Mouse (Mus musculus): ENCODE data around the gene Tas2r135.

The Tas2r135 gene

GRCm38 (mm10) chr6:42405134-42405533 is at the start of gene Tas2r135:
Tas2r135 (plus strand) TSS chr6:42405434.
- no peak for DNase-seq (ENCODE audit: low spot score in 2 of 2)

DNA sequence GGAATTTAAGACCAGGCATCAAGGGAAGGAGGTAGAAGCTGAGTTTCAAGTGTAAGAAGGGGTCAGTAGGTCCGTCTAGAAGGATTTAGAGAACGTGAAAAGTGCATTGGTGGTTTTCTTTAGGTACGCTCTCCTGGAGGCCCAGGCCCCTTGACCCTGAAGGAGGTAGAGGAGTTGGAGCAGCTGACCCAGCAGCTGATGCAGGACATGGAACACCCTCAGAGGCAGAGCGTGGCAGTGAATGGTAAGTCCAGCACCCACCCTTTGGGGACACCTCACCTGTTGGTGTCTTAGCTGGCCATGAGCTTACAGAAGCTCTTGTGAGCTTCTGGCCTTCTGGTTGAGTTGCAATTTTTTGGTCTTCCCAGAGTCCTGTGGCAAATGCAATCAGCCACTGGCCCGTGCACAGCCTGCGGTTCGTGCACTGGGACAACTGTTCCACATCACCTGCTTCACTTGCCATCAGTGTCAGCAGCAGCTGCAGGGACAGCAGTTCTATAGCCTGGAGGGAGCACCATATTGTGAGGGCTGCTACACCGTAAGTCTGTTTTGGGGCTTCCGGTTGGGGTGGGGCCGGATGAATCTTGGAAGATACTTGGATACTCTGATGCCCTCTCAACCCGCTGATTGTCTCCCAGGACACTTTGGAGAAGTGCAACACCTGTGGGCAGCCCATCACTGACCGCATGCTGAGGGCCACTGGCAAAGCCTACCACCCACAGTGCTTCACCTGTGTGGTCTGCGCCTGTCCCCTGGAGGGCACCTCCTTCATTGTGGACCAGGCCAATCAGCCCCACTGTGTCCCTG is 49.2 kb upstream of the Tas2r135 start:
- no peak for DNase-seq (ENCODE audit: low spot score in 2 of 2)

DNA sequence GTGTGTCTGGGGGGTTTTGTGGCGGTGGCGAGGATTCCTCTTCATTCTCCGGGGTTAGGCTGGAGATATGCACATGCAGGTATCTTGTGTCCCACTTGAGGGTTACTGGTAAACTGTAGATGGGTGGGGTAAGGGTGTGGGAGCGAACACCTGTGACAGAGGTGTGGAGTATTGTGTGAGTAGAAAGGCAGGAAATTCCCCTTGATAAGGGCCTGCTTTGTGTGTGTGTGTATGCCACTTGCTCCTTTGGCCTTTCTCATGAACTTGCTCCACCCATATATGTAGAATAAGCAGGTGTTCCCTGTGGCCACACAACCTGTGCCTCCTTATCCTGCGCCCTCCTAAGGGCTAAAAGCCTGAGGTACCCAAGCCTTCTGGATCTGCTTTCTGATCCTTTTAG is 48.3 kb upstream of the Tas2r135 start:
- DNase-seq (ENCODE audit: low spot score in 2 of 2), result no peak

GRCm38 (mm10) chr6:42357901-42358300 is 47.3 kb upstream of the Tas2r135 start:
- no peak for DNase-seq (ENCODE audit: low spot score in 2 of 2)

- DNase-seq (ENCODE audit: low spot score in 2 of 2), result no peak
These were observed 46.3 kb upstream of the Tas2r135 start for GRCm38 (mm10) chr6:42358901-42359300.

GRCm38 (mm10) chr6:42359364-42360147 is 45.7 kb upstream of the Tas2r135 start:
- no peak for DNase-seq (ENCODE audit: low spot score in 2 of 2)

GRCm38 (mm10) chr6:42360231-42360840 is 44.9 kb upstream of the Tas2r135 start:
- DNase-seq (ENCODE audit: low spot score in 2 of 2), result no peak

DNA sequence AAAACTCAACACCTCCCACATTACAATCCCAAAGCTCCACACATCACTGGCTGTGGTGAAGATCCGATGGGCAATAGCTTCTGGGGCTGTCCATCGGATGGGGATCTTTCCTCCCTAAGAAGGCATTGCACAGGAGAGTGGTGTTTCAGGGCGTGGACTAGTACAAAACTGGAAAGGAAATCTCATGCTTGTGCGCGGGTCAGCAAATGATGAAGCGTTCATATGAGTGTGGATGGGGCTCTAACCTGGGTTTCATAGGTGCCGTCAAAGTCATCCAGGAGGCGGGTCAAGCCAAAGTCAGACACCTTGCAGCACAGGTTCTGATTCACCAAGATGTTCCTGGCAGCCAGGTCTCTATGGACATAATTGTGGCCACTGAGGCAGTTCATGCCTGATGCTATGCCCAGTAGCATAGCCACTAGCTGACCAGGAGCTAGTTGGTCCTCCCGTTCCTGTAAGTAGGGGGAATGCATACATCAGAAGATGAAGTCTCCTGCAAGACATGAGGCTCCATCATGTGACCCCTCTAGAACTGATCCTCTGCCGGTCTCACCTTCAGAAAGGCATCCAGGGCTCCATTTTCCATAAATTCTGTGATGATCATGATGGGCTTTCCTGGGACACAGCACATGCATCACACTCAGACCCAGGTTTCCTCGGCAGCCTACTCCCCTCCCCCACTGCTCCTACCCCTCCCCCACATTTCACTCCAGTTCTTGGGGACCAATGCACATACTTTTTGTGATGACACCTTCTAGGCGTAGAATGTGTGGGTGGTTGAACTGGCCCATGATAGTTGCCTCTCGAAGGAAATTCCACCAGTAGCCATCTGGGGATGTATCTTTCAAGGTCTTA is 44.0 kb upstream of the Tas2r135 start:
- no peak for DNase-seq (ENCODE audit: low spot score in 2 of 2)

GRCm38 (mm10) chr6:42362074-42362473 is 43.2 kb upstream of the Tas2r135 start:
- DNase-seq (ENCODE audit: low spot score in 2 of 2), result no peak

- DNase-seq (ENCODE audit: low spot score in 2 of 2), result no peak
These were observed 42.7 kb upstream of the Tas2r135 start for GRCm38 (mm10) chr6:42362497-42362896.

DNA sequence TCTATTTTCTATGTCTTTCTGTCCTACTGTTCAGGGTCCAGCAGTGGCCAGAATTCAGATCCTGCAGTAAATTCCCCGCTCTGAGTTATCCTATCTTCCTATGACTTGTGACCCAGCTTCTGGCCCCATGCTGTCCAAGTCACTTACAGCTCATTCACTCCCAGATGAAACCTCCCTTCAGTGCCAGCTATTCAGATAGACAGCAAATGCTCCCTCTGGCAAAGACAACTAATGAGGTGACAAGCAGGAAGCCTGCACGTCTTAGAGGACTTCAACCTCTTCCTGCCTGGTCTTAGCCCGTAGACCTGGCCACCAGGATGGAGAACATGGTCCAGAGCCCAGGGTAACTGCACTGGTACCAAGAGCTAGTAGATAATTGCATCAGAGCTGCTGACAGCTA is 42.3 kb upstream of the Tas2r135 start:
- DNase-seq (ENCODE audit: low spot score in 2 of 2), result no peak

- DNase-seq (ENCODE audit: low spot score in 2 of 2), result no peak
These were observed 41.2 kb upstream of the Tas2r135 start for GRCm38 (mm10) chr6:42364066-42364465.

DNA sequence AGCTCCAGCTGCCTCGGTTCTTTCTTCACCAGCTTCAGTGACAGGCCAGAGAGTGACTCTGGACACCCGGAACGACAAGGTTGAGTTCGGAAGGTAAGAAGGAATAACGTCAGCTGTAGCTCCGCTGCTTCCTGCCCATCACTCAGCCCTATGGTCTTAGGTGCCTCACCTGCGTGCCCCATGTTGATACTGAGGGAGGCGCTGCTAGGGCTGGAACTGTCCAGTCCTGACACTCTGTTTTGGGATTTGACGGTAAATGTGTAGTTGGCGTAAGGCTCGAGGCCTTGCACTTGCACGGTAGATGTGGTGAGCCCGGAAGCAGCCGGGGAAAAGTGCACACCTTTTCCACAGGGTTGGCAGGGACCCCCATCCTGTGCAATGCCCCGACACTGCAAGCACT is 40.6 kb upstream of the Tas2r135 start:
- DNase-seq (ENCODE audit: low spot score in 2 of 2), result no peak

DNA sequence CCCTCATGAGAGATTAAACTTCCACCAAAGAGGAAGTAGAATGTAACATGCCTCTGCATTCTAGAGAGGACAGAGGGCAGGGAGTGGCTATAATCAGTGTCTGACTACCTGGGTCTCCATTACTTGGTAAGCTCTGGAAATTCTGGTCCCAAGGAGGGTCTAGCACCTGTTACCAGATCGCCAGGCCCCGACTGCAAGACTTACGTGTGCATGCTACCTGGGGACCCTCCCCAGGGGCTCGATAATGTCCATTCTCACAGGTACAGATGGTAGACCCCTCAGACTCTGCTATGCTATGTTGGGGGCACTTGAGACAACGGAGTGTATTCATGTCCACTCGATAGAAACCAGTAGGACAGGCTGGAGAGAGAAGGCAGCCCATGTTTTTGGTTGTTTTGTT is 40.0 kb upstream of the Tas2r135 start:
- DNase-seq (ENCODE audit: low spot score in 2 of 2), result no peak

GRCm38 (mm10) chr6:42369870-42370269 is 35.4 kb upstream of the Tas2r135 start:
- DNase-seq (ENCODE audit: low spot score in 2 of 2), result no peak

DNA sequence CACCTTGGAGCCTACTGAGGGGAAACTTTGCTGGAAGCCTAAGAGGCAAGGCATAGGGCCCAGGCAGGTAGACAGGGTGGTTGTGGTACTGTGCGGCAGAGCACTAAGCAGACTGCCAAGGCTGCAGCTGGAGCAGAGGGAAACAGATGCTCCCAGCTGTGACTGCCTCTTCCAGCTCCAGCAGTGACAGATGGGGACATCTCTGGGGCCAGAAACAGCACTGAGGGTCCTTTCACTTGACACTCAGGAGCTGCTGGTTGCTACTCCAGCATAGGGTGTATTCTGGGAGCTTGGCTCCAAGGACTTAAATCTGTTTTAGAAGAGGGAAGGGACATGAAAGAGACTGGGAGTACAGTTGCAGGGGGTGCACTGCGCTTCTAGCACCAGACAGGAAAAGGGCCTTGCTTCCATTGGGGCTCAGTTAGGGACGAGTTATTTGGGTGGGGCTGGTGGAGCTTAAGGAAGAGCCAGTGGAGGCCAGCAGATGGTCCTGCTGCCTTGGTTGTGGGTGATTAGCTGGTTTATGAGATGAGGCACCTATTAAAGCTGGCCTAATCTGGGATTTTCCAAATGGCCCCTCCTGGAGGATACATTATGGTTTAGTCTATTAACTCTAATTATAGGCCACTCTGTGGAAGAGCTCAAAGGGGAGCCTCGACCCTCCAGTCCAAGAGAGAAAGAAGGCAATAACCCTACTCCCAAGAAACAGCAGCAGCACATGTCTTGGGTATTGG is 34.4 kb upstream of the Tas2r135 start:
- no peak for DNase-seq (ENCODE audit: low spot score in 2 of 2)

- DNase-seq (ENCODE audit: low spot score in 2 of 2), result no peak
These were observed 33.2 kb upstream of the Tas2r135 start for GRCm38 (mm10) chr6:42372001-42372400.

DNA sequence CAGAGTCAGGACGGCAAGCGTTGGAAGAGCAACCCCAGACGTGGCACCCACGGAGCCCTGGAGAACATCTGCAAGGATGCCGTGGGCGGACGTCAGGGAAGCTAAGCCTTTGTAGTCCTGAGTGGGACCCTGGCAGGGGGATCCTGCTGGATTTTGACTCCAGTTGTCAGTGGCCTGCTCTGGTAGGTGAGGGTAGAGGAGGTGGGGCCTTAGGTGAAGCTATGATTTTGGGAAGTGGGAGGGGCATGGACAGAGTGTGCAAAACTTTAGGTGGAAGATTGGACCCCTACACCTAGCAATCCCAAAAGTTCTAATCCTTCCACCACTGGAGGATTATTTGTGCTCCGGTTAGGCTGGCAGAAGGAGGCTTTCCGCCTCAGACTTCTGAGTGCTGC is 32.8 kb upstream of the Tas2r135 start:
- DNase-seq (ENCODE audit: low spot score in 2 of 2), result no peak

GRCm38 (mm10) chr6:42372816-42373547 is 32.3 kb upstream of the Tas2r135 start, which contains the start of gene Epha1:
Epha1 (minus strand) TSS chr6:42373268.
- DNase-seq (ENCODE audit: low spot score in 2 of 2), result no peak

All from left cerebral cortex, adult 9 months (tissue).